Mouse (Mus musculus): ENCODE measurements around the gene Tmem258. TPM values are rescaled to one million over a fixed set of nuclear protein-coding genes. Genes with fewer than 3 reads are reported as not detected.

Gene Tmem258
- total RNA-seq, 2 experiments from 2014 or later, result 55.9 to 64.2 TPM

- TF ChIP-seq CTCF (IDR thresholded peaks at IDR 0.05), result no peak
- intact Hi-C loops (cut with DNase I), result no loop called here
- no peak for DNase-seq (ENCODE audit: extremely low spot score in 1 of 2, low spot score in 2 of 2)
- Histone ChIP-seq H3K27ac (no peak overlapping the region), H3K4me3 (no peak overlapping the region)
Observed at GRCm38 (mm10) chr19:10225767-10226166, 22.0 kb downstream of the Tmem258 start.

GRCm38 (mm10) chr19:10231016-10231415 lies 27.2 kb downstream of the Tmem258 start:
- intact Hi-C loops (cut with DNase I), result no loop called here
- TF ChIP-seq CTCF (IDR thresholded peaks at IDR 0.05), result no peak
- DNase-seq (ENCODE audit: extremely low spot score in 1 of 2, low spot score in 2 of 2), result no peak
- H3K4me3 ChIP-seq, result no peak overlapping the region
- no peak overlapping the region; the same call in 1 of the 2 replicates for H3K27ac ChIP-seq

GRCm38 (mm10) chr19:10231871-10232270 lies 28.1 kb downstream of the Tmem258 start:
- no peak overlapping the region for H3K27ac ChIP-seq
- intact Hi-C loops (cut with DNase I), result no loop called here
- DNase-seq (ENCODE audit: extremely low spot score in 1 of 2, low spot score in 2 of 2), result no peak

GRCm38 (mm10) chr19:10232327-10233017 lies 28.7 kb downstream of the Tmem258 start:
- intact Hi-C loops (cut with DNase I), result no loop called here
- TF ChIP-seq CTCF (IDR thresholded peaks at IDR 0.05), result no peak
- Histone ChIP-seq H3K4me3 (no peak overlapping the region), H3K27ac (peak overlapping the region; percentile 50; the same call in 1 of the 2 replicates)
- DNase-seq (ENCODE audit: extremely low spot score in 1 of 2, low spot score in 2 of 2), result peak in 1 of 2 experiments; percentile 38

More at GRCm38 (mm10) chr19:10231871-10232270, 28.1 kb downstream of the Tmem258 start:
- H3K4me3 ChIP-seq, result no peak overlapping the region
- TF ChIP-seq CTCF (IDR thresholded peaks at IDR 0.05), result no peak

- no peak overlapping the region for H3K4me3 ChIP-seq
- TF ChIP-seq CTCF (IDR thresholded peaks at IDR 0.05), result no peak
- intact Hi-C loops (cut with DNase I), result no loop called here
- no peak for DNase-seq (ENCODE audit: extremely low spot score in 1 of 2, low spot score in 2 of 2)
- no peak overlapping the region for H3K27ac ChIP-seq
Observed at GRCm38 (mm10) chr19:10235784-10236565, 32.2 kb downstream of the Tmem258 start.

GRCm38 (mm10) chr19:10238477-10238876 lies 34.7 kb downstream of the Tmem258 start:
- no peak overlapping the region for H3K4me3 ChIP-seq
- no peak for DNase-seq (ENCODE audit: extremely low spot score in 1 of 2, low spot score in 2 of 2)
- no peak for TF ChIP-seq CTCF (IDR thresholded peaks at IDR 0.05)
- intact Hi-C loops (cut with DNase I), result no loop called here
- H3K27ac ChIP-seq, result peak overlapping the region; percentile 32; the same call in 1 of the 2 replicates

- DNase-seq (ENCODE audit: extremely low spot score in 1 of 2, low spot score in 2 of 2), result no peak
- H3K4me3 ChIP-seq, result peak overlapping the region; percentile 36; the same call in 1 of the 2 replicates
- TF ChIP-seq CTCF (IDR thresholded peaks at IDR 0.05), result no peak
- H3K27ac ChIP-seq, result no peak overlapping the region; the same call in 1 of the 2 replicates
- intact Hi-C loops (cut with DNase I), result no loop called here
Observed at GRCm38 (mm10) chr19:10239419-10239818, 35.6 kb downstream of the Tmem258 start.

GRCm38 (mm10) chr19:10239975-10240653 lies 36.3 kb downstream of the Tmem258 start:
- intact Hi-C loops (cut with DNase I), result no loop called here
- no peak for TF ChIP-seq CTCF (IDR thresholded peaks at IDR 0.05)
- DNase-seq (ENCODE audit: extremely low spot score in 1 of 2, low spot score in 2 of 2), result no peak
- peak overlapping the region; percentile 36 for H3K4me3 ChIP-seq
- peak overlapping the region; percentile 61 for H3K27ac ChIP-seq

- intact Hi-C loops (cut with DNase I), result no loop called here
- Histone ChIP-seq H3K27ac (peak within 1 kb of the TSS; percentile 61), H3K4me3 (peak within 1 kb of the TSS; percentile 36)
- peak; percentile 73 to 79 for DNase-seq (ENCODE audit: extremely low spot score in 1 of 2, low spot score in 2 of 2)
- TF ChIP-seq CTCF (IDR thresholded peaks at IDR 0.05), result peak; percentile 98
Observed at GRCm38 (mm10) chr19:10240654-10241305, 37.0 kb downstream of the Tmem258 start, which contains the start of gene Myrf. Gene Myrf, minus strand, starts transcription at chr19:10240748.

- intact Hi-C loops (cut with DNase I), result no loop called here
- peak in 1 of 2 experiments; percentile 48 for DNase-seq (ENCODE audit: extremely low spot score in 1 of 2, low spot score in 2 of 2)
- TF ChIP-seq CTCF (IDR thresholded peaks at IDR 0.05), result no peak; the same call in 1 of the 2 replicates
- Histone ChIP-seq H3K4me3 (no peak overlapping the region), H3K27ac (no peak overlapping the region)
Observed at GRCm38 (mm10) chr19:10242916-10243315, 39.1 kb downstream of the Tmem258 start.

- TF ChIP-seq CTCF (IDR thresholded peaks at IDR 0.05), result peak; percentile 64
- intact Hi-C loops (cut with DNase I), result no loop called here
- Histone ChIP-seq H3K4me3 (no peak overlapping the region), H3K27ac (no peak overlapping the region; the same call in 1 of the 2 replicates)
- DNase-seq (ENCODE audit: extremely low spot score in 1 of 2, low spot score in 2 of 2), result peak; percentile 58
Observed at GRCm38 (mm10) chr19:10244183-10244582, 40.4 kb downstream of the Tmem258 start.

Measured in left cerebral cortex, adult 2 months (tissue).